Mouse (Mus musculus) thymus, postnatal 10 days (tissue): ENCODE results near the gene Rmnd5b.
A peak's percentile ranks its signal among the peaks of the same experiment; 100 is the strongest.
"Not testable (repeated sequence)": the region's sequence is repeated elsewhere in the genome, so short reads cannot be mapped to it uniquely, and the experiment has no call there.

ENCODE experiments used
- DNase-seq, 2 experiments: peaks; one replicate each; pipeline ENCODE4 v3.0.0; 2021; ENCODE audit warnings: low spot score in 2 of 2

The Rmnd5b gene

DNA sequence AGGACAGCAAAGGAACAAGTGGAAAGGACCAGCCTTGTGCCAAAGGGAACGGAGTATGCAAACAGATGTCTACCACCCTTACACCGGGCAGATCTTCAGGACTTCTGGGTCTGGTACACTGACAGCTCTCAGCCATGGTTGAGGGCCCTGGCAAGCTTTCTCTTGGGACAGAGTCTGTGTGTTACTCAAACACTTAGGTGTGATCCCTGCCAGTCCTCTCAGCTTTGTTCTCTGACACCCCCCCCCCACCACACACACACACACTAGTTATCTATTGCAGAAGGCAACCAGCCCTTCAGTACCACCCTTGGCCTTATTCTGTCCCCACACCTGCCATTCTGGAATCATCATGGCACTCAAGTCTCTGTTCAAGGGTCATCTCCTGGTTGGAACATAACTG, 13.9 kb downstream of the Rmnd5b start:
- DNase-seq = no peak

DNA sequence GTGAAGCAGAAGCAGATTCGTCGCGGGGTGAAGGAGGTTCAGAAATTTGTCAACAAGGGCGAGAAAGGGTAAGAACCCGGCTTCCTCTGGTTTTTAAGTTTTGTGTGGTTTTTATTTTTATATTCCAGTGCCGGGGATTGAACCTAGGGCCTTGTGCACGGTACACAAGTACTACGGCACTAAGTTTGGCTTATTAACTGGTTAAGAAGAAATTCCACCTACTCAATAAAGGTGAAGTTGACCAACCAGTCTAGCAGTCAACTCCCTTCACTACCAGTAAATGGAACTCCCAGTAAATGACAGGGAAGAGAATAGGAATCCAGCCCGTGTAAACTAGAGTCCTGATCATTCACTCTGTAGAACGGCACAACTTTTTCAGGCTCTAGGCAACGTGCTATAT, 15.6 kb downstream of the Rmnd5b start:
- DNase-seq = no peak

DNA sequence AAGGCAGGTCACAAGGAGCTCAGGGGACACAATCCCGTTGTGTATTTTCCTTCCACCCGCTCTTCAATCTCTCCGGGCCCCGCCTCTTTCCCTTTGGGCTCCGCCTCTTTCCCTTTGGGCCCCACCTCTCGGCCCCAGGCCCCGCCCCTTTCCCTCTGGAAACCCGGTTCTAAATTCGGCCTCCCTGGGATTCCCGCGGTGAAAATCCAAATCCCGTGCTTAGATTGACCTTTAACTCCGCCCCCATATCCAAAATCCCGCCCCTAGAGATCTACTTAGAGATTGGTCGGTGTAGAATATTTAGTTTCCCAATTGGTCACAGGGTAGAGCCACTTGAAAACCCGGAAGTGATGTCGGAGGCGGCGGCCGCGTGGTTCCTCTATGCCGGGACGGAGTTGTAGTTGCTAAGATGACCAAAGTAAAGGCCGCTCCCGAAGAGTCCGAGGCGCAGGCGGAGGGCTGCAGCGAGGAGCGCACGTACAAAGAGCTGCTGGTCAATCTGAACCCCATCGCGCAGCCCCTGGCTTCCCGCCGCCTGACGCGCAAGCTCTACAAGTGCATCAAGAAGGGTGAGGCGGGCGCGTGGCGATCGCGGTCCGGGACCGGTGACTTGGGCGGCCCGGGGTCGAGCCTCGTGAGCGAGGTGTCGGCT, 16.2 kb downstream of the Rmnd5b start, which contains the start of gene Nhp2:
TSS of gene Nhp2 (plus strand) at position 327 of the 652 bp plus-strand sequence.
- DNase-seq = peak; percentile 75 to 76

DNA sequence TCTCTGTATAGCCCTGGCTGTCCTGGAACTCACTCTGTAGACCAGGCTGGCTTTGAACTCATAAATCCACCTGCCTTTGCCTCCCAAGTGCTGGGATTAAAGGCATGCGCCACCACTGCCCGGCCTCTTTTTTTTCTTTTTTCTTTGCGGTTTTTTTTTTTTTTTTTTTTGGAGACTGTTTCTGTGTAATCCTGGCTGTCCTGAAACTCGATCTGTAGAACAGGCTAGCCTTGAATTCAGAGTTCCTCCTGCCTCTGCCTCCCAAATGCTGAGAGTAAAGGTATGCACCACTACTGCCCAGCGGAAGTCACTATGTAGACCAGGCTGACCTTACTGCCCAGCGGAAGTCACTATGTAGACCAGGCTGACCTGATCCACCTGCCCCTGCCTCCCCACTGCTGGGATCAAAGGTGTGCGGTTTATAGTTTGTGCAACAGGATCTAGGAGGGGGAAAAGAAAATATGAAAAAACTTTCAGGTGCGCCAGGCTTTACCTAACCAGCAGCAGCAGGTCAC, 16.7 kb downstream of the Rmnd5b start:
- no peak for DNase-seq

DNA sequence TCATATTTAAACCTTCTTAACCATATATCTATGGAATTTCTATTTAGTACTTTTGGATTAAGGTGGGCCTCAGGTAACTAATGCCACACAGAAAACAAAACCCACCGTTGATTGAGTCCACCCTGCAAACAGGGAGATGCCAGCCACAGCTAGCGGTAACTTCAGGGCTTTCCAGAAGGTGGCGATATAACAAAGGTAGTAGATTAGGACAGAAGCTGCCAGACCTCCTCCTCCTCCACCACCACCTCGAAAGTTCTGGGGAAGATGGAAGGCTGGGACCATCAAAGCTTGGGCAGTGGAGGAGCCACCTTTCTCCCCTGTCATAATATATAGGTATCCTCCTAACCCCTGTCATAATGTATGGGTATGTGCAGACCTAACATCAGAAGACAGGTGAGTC, 18.0 kb downstream of the Rmnd5b start:
- peak; percentile 68 to 85 for DNase-seq

DNA sequence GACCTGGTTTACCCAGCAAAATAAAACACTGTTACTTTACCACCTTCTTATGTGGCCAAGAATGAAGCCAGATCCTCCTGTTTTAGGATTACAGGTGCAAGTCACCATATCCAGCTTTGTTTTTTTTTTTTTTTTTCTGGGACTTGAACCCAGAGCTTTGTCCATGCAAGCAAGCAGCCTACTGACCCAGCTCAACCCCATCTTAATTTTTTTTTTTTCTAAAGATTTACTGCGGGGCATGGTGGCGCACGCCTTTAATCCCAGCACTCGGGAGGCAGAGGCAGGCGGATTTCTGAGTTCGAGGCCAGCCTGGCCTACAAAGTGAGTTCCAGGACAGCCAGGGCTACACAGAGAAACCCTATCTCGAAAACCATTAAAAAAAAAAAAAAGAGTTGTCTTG, 19.6 kb downstream of the Rmnd5b start:
- DNase-seq = not testable (repeated sequence)

DNA sequence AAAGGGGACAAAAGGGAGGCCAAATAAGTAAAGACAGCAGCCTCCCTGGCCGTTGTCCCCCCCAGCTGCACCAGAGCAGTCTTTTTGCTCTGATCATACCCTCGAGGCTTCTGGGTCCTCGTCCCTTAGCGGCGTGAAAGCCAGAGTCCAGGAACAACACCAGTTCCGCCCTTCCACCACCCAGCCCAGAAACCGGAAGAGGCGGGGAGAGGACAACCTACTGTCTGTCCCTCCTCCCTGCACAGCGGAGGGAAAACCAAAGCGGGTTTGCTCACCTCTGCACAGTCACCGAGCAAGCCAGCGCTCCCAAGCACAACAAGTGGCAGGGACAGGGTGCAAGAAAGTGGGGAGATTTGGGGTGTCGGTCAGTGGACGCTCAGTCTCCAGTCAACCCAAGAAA, 20.1 kb downstream of the Rmnd5b start:
- DNase-seq = peak; percentile 48 to 65

DNA sequence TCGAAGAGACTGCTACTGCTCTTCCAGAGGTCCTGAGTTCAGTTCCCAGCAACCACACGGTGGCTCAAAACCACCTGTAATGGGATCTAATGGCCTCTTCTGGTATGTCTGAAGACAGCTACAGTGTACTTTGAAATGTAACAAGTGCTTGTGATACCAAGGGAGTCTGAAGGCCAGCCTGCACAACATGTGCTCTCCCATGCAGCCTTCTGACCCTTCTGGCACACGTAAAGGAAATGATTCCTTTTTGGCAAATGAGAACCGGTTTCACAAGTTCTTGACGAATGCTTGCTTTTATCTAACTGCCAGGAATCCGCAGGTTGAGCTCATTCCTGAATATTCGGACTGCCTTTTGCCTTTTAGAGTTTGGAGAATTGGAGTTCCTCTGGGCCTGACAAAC, 20.6 kb downstream of the Rmnd5b start:
- no peak for DNase-seq

DNA sequence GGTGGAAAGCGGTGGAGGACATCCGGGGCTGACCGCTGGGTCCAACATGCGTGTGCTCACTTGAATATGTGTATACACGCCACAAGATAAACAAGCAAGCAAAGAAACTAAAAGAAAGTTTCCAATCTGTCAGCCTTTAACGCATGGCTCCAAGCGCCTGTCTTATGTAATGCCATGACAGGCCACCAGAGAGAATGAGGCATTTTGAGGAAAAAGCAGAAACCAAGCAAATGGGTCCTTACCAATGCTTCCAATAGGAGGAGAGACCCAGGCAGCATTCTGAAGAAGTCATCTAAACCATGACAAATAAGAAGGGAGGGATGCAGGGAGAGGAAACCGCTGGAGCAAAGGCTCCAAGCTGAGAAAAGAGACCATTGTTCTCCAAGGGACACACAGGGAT, 21.4 kb downstream of the Rmnd5b start:
- DNase-seq = no peak

DNA sequence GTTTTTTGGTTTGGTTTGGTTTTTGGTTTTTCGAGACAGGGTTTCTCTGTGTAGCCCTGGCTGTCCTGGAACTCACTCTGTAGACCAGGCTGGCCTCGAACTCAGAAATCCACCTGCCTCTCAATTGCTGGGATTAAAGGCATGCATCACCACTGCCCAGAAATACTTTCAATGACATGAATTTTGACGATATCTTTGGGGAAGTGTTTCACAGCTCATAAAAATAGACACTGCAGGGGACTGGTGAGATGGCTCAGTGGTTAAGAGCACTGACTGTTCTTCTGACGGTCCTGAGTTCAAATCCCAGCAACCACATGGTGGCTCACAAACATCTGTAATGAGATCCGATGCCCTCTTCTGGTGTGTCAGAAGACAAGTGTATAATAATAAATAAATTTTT, 25.8 kb downstream of the Rmnd5b start:
- not testable (repeated sequence) for DNase-seq

DNA sequence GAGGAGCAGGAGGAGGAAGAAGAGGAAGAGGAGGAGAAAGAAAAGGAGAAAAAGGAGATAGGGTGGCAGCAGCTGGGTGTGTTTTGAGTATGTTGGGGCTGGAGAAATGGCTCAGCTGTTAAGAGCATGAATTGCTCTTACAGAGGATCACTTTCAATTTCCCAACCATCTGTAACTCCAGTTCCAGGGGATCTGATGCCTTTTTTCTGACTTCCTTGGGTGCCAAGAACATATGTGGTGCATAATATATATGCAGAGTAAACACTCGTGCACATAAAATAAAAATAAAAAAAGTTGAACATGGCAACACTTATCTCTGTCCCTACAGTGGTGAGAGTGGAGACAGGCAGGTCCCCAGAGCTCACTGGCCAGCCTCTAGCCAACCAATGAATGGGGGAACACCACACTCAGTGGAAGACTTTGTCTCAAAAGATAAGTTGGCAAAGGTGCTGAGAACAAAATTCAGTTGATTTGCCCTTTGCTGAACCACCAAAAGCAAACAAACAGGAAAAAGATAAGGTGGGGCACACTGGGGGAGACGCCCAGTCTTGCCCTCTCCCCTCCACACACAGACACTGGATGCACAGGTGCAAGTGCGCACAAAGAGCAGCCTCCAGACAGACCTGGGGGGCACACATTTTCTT, 26.3 kb downstream of the Rmnd5b start:
- DNase-seq = no peak

DNA sequence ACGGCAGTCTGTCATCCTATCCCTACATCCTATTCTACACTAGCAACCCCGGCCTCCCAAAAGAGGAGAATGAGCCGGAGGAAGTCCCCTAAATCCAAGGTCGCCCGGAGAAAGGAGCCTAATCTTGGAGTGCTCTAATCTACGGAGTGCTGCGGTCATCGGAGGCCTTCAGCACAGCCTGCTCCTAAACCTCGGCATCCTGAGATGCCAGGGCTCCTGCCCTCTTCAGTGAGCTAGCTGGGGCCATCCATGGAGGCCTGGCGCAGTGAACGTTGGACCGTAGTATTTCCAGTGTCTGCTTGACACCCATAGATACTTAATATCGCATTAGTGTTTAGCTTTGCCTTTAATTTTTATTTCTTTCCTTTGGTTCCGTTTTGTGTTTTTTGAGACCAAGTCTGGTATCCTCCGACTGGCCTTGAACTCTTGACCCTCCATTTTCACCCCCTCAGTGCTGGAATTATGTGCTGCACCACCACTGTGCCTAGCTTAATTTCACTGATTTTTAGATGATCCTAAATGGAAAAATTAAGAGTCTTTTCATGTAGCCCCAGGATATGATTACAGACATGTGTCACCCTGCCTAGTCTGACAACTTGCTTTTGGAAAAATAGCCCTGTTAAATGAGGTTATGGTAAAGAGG, 28.5 kb downstream of the Rmnd5b start:
- DNase-seq = no peak

DNA sequence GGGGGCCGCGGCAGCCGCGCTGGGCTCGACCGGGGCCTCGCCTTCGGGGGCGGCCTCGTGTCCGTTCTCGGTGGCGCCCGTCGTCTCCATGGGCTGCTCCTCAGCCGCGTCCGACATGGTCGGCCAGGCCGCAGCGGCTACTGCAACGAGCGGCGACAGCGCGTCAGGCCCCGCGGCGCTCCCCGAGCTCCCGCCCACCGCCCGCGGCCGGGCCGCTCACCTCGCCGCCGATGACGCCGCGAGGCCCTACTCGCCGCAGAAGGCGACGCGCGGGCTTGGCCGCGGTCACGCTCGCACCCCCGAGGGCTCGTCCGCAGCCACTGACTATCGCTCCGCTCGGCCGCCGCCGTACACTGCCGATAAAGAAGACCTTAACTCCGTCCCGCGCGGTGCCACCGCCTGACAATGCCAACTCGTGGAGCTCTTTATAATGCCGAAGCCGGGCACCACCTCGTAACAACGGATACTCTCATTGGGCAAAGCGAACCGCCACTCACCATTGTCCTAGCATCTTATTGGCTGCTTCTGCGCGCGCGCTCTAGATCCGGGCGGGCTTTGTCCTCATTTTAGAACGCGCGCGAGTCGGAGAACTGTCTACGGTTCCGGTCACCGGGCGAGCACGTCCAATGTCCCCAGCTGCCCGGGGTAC, 29.1 kb downstream of the Rmnd5b start, which contains the start of gene Hnrnpab:
TSS of gene Hnrnpab (minus strand) at position 401 of the 649 bp plus-strand sequence.
- DNase-seq = peak; percentile 95 to 97

DNA sequence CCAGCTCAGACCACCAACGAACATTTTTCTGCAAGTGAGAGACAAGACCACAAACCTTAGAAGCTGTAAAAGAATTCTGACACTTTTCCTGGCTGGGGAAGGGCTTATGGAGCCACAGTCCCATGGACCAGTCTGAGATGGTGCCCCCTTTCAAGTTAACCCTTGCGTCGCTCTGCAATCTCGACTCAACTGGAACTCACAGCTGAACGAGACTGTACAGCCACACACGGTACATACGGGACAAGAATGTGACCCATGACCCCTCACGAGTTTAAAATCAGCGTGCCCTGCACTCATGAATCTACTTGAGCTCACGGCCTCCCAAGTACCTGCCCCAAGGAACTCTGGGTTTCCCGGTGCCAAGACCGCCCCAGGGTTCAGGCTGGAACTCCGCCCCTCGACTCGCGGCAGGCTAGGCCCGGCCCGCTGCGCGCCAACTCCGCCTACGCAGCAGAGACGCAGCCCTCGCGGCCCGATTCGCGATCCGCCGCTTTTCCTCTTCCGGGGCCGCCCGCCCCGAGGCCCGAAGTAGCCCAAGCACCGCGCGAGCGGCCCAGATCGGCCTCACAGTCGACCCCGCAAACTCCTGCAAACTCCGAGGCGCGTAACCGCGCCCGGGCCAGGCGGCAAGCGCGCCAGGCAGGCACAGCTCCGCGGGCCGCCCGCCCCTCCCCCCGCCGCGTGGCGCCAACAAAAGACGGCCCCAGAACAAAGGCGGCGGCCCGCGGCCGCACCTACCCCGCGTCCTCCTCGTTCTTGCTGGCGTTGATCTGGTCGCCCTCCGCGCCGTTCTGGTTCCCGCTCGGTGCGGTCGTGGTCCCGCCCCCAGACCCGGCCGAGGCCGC, 29.9 kb downstream of the Rmnd5b start:
- peak; percentile 82 to 85 for DNase-seq

DNA sequence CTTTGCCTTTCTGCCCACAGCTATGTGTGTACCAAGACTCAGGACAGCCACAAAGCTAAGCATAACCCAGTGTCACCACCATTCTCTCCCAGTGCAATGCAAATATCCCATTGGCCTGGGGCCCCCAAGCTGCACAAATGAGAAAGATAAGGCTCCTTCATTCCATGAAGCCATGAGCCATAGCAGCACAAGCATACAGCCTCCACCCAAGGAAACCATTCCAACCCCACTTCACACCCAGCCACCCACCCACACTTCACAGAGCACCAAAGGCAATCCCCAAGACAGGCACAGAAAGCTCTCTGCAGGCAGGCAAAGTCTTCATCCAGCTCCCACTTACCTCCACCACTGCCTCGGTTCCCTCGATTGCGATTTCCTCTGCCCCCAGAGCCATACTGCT, 33.4 kb downstream of the Rmnd5b start:
- DNase-seq = no peak

DNA sequence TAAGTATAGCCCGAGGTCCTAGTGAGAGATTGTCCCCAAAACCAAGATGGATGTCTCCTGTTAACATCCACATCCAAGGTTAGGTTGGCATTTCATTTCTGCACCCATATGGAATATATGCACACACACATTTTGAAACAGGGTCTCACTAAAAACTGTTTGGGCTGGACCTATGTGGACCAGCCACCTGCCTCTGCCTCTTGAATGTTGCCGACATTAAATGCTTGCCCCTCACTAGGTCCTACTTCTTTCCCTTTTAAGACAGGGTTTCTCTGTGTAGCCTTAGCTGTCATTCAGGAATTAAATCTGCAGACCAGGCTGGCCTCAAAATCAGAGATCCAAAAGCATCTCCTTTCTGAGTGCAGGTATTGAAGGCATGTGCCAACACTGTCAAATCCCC, 38.1 kb downstream of the Rmnd5b start:
- DNase-seq = no peak

DNA sequence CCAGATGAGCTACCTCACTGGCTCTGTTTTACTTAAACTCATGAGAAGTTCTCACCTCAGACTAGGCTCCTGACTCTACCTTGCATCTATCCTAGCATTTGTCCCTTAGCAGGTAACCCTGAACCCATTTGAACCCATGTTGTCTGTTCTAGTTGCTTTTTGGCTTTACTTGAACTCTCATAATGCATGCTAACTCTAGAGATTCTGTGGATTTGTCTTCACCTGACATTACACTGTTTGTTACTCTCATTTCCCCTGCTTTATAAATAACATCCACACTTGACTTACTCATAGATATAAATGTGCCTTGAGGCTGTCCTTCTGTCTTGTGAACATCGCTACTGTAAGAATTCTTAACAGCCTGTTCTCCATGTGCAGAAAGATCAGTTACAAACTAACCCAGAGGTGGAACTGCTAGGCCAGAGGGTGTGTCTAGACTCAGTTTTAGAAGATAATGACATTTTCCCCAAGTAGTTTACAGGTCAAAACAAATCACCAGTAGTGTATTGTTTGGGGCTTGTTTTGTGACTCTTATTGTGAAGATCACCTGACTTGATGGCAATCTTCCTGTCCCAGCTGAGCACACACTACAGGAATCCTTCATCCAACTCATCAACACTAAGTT, 40.1 kb downstream of the Rmnd5b start:
- DNase-seq = no peak

DNA sequence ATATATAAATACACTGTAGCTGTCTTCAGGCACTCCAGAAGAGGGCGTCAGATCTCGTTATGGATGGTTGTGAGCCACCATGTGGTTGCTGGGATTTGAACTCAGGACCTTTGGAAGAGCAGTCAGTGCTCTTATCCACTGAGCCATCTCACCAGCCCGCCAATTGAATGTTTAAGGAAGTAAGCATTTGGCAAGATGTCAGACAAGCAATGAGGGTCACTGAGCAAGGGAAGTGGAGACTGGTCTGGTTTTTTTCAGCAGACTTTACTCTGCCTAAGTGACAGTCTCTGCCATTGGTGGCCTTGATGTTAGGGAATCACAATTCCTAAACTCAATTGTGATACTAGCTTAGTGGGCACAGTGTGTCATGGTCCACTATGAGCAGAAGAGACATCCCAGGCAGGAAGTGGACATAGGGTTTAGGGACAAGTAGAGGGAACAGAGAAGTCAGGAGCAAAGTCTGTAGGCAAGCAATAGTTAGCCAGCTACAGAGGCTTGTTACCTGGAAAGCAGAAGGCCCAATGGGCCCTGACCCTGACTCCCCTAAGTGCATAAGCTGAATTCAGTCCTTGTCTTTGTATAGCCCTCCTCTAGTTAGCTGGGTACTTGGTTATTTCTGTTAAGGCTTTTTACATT, 40.9 kb downstream of the Rmnd5b start:
- DNase-seq = no peak

DNA sequence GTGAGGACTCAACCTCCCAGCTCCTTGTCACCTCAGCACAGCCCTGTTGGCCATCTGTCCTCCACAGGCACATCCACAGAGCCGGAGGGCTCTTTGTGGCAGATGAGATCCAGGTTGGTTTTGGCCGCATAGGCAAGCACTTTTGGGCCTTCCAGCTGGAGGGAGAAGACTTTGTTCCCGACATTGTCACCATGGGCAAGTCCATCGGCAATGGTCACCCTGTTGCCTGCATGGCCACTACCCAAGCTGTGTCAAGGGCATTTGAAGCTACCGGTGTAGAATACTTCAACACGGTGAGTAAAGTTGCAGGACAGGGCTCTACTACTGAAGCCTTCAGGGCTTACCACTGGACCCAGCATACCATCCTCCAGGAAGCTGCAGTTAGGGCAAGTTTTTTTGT, 41.8 kb downstream of the Rmnd5b start:
- no peak for DNase-seq

DNA sequence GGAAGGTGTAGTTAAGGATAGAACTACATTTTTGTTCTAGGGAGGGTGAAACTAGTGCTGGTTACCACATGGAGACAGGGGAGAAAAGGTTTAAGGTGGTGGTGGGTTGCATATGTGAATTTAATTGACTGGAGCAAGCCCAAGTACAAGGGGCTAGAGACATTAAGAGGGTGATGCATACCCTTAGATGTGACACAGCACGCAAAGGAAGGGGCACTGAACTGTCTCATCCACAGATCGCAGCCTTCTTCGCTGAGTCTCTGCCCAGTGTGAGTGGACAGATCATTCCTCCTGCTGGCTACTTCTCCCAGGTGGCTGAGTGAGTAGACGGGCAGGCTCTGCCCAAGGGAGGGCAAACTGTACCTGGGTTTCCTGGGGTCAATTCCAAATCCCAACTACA, 42.3 kb downstream of the Rmnd5b start:
- DNase-seq = no peak
